Mouse (Mus musculus): ENCODE results near the gene E130114P18Rik.

DNA sequence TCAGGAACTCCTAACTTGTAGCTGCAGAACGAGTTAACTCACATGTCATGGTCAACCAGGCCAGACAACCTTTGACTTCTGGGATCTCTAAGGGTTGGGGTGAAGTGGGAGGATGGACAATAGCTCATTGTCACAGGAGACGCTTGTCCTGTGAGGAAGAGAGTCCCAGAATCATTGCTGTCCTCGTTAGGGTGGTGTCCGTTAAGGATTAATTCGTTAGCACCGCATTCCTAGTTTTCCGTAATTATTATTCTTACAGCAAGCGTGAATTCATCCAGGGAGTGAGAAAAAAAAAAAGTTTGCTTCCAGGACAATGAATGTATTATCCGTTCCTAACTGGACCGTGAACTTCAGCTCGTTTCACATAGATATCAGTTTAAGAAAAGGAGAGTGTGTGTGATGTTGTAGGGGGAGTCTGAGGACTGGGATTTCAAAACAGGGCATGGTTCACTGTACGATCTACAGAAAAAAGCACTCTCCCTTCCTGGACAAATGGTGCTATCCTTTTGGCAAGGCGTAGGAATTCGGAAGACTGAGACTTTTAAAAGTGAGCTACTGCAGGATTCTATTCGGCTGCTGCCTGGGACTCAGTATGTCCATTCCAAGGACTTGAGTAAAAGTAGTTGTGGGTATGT lies 195.0 kb downstream of the E130114P18Rik start:
- TF ChIP-seq MYOG (IDR thresholded peaks at IDR 0.05; ENCODE audit: control insufficient read depth, extremely low read depth, insufficient read length) (no peak), CTCF (IDR thresholded peaks at IDR 0.05; ENCODE audit: control insufficient read depth, insufficient read depth, insufficient read length) (no peak), CEBPB (IDR thresholded peaks at IDR 0.05; ENCODE audit: low read depth) (no peak), MAX (IDR thresholded peaks at IDR 0.05) (no peak)

All from C2C12 (cell line).